Mouse (Mus musculus) adipocyte (in vitro differentiated cells): Measurements from ENCODE around the gene Lamb3.

Source experiments
- DNase-seq: peaks from one replicate; pipeline ENCODE4 v3.0.0-alpha.2; 2016; ENCODE audit warnings: low spot score

The Lamb3 gene

GRCm38 (mm10) chr1:193343853-193344252 is 136.4 kb downstream of the Lamb3 start:
- DNase-seq: no peak

- no peak for DNase-seq
Observed at GRCm38 (mm10) chr1:193344976-193345375, 137.5 kb downstream of the Lamb3 start.

GRCm38 (mm10) chr1:193346908-193347307 is 139.4 kb downstream of the Lamb3 start:
- DNase-seq: no peak

GRCm38 (mm10) chr1:193348261-193348962 is 140.9 kb downstream of the Lamb3 start:
- DNase-seq: no peak

GRCm38 (mm10) chr1:193349702-193350545 is 142.4 kb downstream of the Lamb3 start:
- no peak for DNase-seq

- no peak for DNase-seq
Observed at GRCm38 (mm10) chr1:193350546-193350801, 143.0 kb downstream of the Lamb3 start.

- no peak for DNase-seq
Observed at GRCm38 (mm10) chr1:193351583-193351982, 144.1 kb downstream of the Lamb3 start.

- DNase-seq: no peak
Observed at GRCm38 (mm10) chr1:193359199-193359598, 151.7 kb downstream of the Lamb3 start.

- no peak for DNase-seq
Observed at GRCm38 (mm10) chr1:193361181-193361580, 153.7 kb downstream of the Lamb3 start.

GRCm38 (mm10) chr1:193362078-193362477 is 154.6 kb downstream of the Lamb3 start:
- no peak for DNase-seq

GRCm38 (mm10) chr1:193363801-193364231 is 156.3 kb downstream of the Lamb3 start:
- DNase-seq: peak; percentile 58

- DNase-seq: no peak
Observed at GRCm38 (mm10) chr1:193368055-193368454, 160.6 kb downstream of the Lamb3 start.

GRCm38 (mm10) chr1:193369091-193369490 is 161.6 kb downstream of the Lamb3 start:
- DNase-seq: no peak

- peak; percentile 30 for DNase-seq
Observed at GRCm38 (mm10) chr1:193370096-193370495, 162.6 kb downstream of the Lamb3 start, which contains the start of gene Camk1g. Gene Camk1g (minus strand): TSS chr1:193370298.

- no peak for DNase-seq
Observed at GRCm38 (mm10) chr1:193373906-193374413, 166.5 kb downstream of the Lamb3 start.

- DNase-seq: peak; percentile 76
Observed at GRCm38 (mm10) chr1:193376478-193377134, 169.1 kb downstream of the Lamb3 start.

- DNase-seq: no peak
Observed at GRCm38 (mm10) chr1:193379634-193380033, 172.1 kb downstream of the Lamb3 start.

- DNase-seq: no peak
Observed at GRCm38 (mm10) chr1:193380877-193381276, 173.4 kb downstream of the Lamb3 start.

GRCm38 (mm10) chr1:193381597-193382404 is 174.3 kb downstream of the Lamb3 start:
- DNase-seq: no peak

- no peak for DNase-seq
Observed at GRCm38 (mm10) chr1:193382435-193382834, 174.9 kb downstream of the Lamb3 start.

- DNase-seq: peak; percentile 52
Observed at GRCm38 (mm10) chr1:193382841-193383462, 175.5 kb downstream of the Lamb3 start.
